Mouse (Mus musculus) CH12.LX (cell line): Measurements from ENCODE around the gene Slc7a15.
A peak's percentile ranks its signal among the peaks of the same experiment; 100 is the strongest.

Source experiments
- BHLHE40 ChIP-seq: IDR thresholded peaks from 2 replicates; pipeline ENCODE4 v1.6.1; 2011; ENCODE audit warnings: mild to moderate bottlenecking, low read depth, low read length, improper control_type of control experiment
- CHD2 ChIP-seq: IDR thresholded peaks from 2 replicates; pipeline ENCODE4 v1.6.1; 2011; ENCODE audit warnings: low read length, improper control_type of control experiment
- CTCF ChIP-seq, 2 experiments: IDR thresholded peaks in 1 of 2; conservative IDR thresholded peaks in 1 of 2; 2 replicates each; pipeline ENCODE4 v1.5.1; 2011 to 2012; ENCODE audit warnings: low read depth in 2 of 2, low read length in 2 of 2, improper control_type of control experiment in 1 of 2, inconsistent platforms in 1 of 2, mild to moderate bottlenecking in 1 of 2, moderate library complexity in 1 of 2
- ELF1 ChIP-seq: IDR thresholded peaks from 2 replicates; pipeline ENCODE4 v1.6.1; 2014; ENCODE audit warnings: low read depth, mild to moderate bottlenecking, inconsistent platforms, low read length, improper control_type of control experiment
- EP300 ChIP-seq: IDR thresholded peaks from 2 replicates; pipeline ENCODE4 v1.6.1; 2011; ENCODE audit warnings: low read length, improper control_type of control experiment
- ETS1 ChIP-seq: conservative IDR thresholded peaks from 2 replicates; pipeline ENCODE4 v1.6.1; 2012; ENCODE audit warnings: low read depth, mild to moderate bottlenecking, inconsistent platforms, low read length, improper control_type of control experiment, moderate library complexity
- HCFC1 ChIP-seq: IDR thresholded peaks from 2 replicates; pipeline ENCODE4 v1.6.1; 2012; ENCODE audit warnings: low read depth, mild to moderate bottlenecking, inconsistent platforms, low read length, improper control_type of control experiment
- JUN ChIP-seq: IDR thresholded peaks from 2 replicates; pipeline ENCODE4 v1.6.1; 2011; ENCODE audit warnings: low read depth, mild to moderate bottlenecking, low read length, improper control_type of control experiment, moderate library complexity; ENCODE audit not compliant: insufficient read depth
- MAZ ChIP-seq: IDR thresholded peaks from 2 replicates; pipeline ENCODE4 v1.6.1; 2012; ENCODE audit warnings: low read depth, mild to moderate bottlenecking, inconsistent platforms, low read length, improper control_type of control experiment, moderate library complexity
- POLR2A ChIP-seq: IDR thresholded peaks from 2 replicates; pipeline ENCODE4 v1.6.1; 2011; ENCODE audit warnings: low read depth, mild to moderate bottlenecking, improper control_type of control experiment, low read length
- POLR2AphosphoS2 ChIP-seq: IDR thresholded peaks from 2 replicates; pipeline ENCODE4 v1.6.1; 2011; ENCODE audit warnings: low read depth, low read length, improper control_type of control experiment
- SMC3 ChIP-seq: IDR thresholded peaks from 2 replicates; pipeline ENCODE4 v1.6.1; 2011; ENCODE audit warnings: low read depth, low read length, improper control_type of control experiment
- USF1 ChIP-seq: IDR thresholded peaks from 2 replicates; pipeline ENCODE4 v1.6.1; 2014; ENCODE audit warnings: low read depth, mild to moderate bottlenecking, inconsistent platforms, low read length, improper control_type of control experiment
- ZKSCAN1 ChIP-seq: IDR thresholded peaks from 2 replicates; pipeline ENCODE4 v1.6.1; 2012; ENCODE audit warnings: low read depth, inconsistent platforms, low read length, improper control_type of control experiment, borderline replicate concordance

GRCm38 (mm10) chr12:8527770-8528169, 71.1 kb downstream of the Slc7a15 start:
- no peak for TF ChIP-seq POLR2A
- no peak for TF ChIP-seq HCFC1
- no peak for TF ChIP-seq CTCF (conservative IDR thresholded peaks at IDR 0.05 in 1 of 2, IDR thresholded peaks at IDR 0.05 in 1 of 2; ENCODE audit: low read depth in 2 of 2, low read length in 2 of 2)
- TF ChIP-seq EP300 = peak; percentile 27; the same call in 1 of the 2 replicates
- peak; percentile 87 for TF ChIP-seq BHLHE40
- no peak for TF ChIP-seq POLR2AphosphoS2
- no peak for TF ChIP-seq ZKSCAN1
- no peak for TF ChIP-seq USF1
- peak; percentile 81 for TF ChIP-seq ETS1
- TF ChIP-seq ELF1 = no peak
- no peak for TF ChIP-seq SMC3
- TF ChIP-seq MAZ = no peak
- TF ChIP-seq CHD2 = no peak
- no peak for TF ChIP-seq JUN
